Mouse (Mus musculus) kidney, adult 2 months (tissue): ENCODE measurements at regions not wholly inside any gene's neighbourhood (a gene's known extent, or its start where the extent isn't known, plus 50 kb on each side); places are given as distances from the start of the nearest gene placed in this dataset.

ENCODE experiments used
- CTCF ChIP-seq: fragments of 200-500 bp; conservative IDR thresholded peaks from 2 replicates; pipeline ENCODE4 v1.5.1; 2011; ENCODE audit warnings: low read depth, mild to moderate bottlenecking, control low read depth, low read length, moderate library complexity, mixed read lengths; ENCODE audit not compliant: insufficient read depth, insufficient read length
- POLR2A ChIP-seq: fragments of 200-500 bp; IDR thresholded peaks from one replicate; pipeline ENCODE4 v1.6.1; 2011; ENCODE audit warnings: low read depth, low read length, control low read depth

DNA sequence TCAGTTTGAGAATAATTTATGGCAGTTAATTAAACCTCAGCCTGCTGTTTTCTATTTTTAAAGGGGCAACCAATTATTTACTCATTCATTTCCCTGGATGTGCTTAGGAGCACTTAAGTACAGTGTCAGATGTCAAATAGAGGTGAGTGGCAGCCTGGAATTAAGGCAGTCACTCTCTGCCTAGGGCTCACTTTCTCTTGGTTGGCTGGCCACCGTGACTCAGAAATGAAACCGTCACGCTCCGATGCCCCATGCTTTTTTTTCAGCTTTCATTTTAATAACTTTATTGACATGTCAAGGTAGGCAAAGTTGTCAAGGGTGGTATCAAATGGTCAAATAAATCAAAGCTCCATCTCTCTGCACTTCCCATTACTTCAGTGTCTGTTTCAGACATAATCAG lies 547.9 kb upstream of the Jmjd1c start:
- TF ChIP-seq POLR2A (no peak), CTCF (no peak)
